Mouse (Mus musculus): ENCODE data around the gene Cyp2d11.
"Not testable (repeated sequence)": the region's sequence is repeated elsewhere in the genome, so short reads cannot be mapped to it uniquely, and the experiment has no call there.

DNA sequence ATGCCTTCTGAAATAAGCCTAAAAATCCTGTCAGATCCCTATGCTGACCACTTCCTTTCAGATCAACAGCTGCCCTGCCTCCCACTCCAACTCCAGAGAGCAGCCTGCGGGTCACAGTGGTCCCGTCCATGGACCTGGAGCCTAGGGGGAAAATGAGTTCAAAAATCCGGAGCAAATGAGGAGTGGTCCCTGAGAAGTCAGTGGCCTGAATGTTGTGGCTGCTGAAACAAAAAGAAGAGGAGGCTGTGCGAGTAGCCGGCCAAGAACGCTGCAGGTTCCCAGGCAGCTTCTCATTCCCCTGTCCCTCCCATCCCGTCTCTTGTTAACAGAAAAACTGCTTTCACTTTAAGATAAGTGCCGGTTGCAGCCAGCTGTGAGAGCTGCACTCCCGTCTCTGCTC is 29.3 kb downstream of the Cyp2d11 start:
- TF ChIP-seq CTCF (IDR thresholded peaks at IDR 0.05; ENCODE audit: borderline replicate concordance, extremely low read depth, insufficient read depth, insufficient read length); POLR2A (IDR thresholded peaks at IDR 0.05; ENCODE audit: borderline replicate concordance, extremely low read depth, insufficient read depth, insufficient read length, poor library complexity, severe bottlenecking): not testable (repeated sequence)
